Mouse (Mus musculus) lung, embryonic 14.5 days (tissue): ENCODE measurements at regions not wholly inside any gene's neighbourhood (a gene's known extent, or its start where the extent isn't known, plus 50 kb on each side); places are given as distances from the start of the nearest gene placed in this dataset.
"Not testable (repeated sequence)": the region's sequence is repeated elsewhere in the genome, so short reads cannot be mapped to it uniquely, and the experiment has no call there.

Source experiments
- ATAC-seq: fragments of 200-750 bp; cut with Nextera tagmentation; 2 replicates; pipeline ENCODE4 v1.8.0; 2017; ENCODE audit warnings: mild to moderate bottlenecking, moderate TSS enrichment, moderate library complexity; ENCODE audit not compliant: insufficient read depth
- DNase-seq: peaks from one replicate; pipeline ENCODE4 v3.0.0-alpha.2; 2015
- H3K27ac ChIP-seq: fragments of 300-500 bp; sonication (generic); 2 replicates; pipeline ENCODE4 v1.5.1; 2014; ENCODE audit warnings: low read depth, mild to moderate bottlenecking, moderate library complexity
- H3K27me3 ChIP-seq: fragments of 300-500 bp; sonication (generic); 2 replicates; pipeline ENCODE4 v1.6.1; 2014; ENCODE audit warnings: low read length, control low read depth; ENCODE audit not compliant: insufficient read depth
- H3K36me3 ChIP-seq: fragments of 300-500 bp; sonication (generic); 2 replicates; pipeline ENCODE4 v1.6.1; 2014; ENCODE audit warnings: control low read depth; ENCODE audit not compliant: insufficient read depth
- H3K4me1 ChIP-seq: fragments of 300-500 bp; sonication (generic); 2 replicates; pipeline ENCODE4 v1.6.1; 2014; ENCODE audit warnings: antibody characterized with exemption, control low read depth; ENCODE audit not compliant: insufficient read depth
- H3K4me2 ChIP-seq: fragments of 300-500 bp; sonication (generic); 2 replicates; pipeline ENCODE4 v1.6.1; 2014; ENCODE audit warnings: mild to moderate bottlenecking
- H3K4me3 ChIP-seq: fragments of 300-500 bp; sonication (generic); 2 replicates; pipeline ENCODE4 v1.5.1; 2014; ENCODE audit warnings: low read depth, low read length
- H3K9ac ChIP-seq: fragments of 300-500 bp; sonication (generic); 2 replicates; pipeline ENCODE4 v1.6.1; 2014
- H3K9me3 ChIP-seq: fragments of 300-500 bp; sonication (generic); 2 replicates; pipeline ENCODE4 v1.6.1; 2016; ENCODE audit warnings: low read depth, low read length, control low read depth
- CTCF ChIP-seq: IDR thresholded peaks from 2 replicates; pipeline ENCODE4 v1.5.1; 2016; ENCODE audit warnings: antibody characterized with exemption, low read depth
- WGBS: fragments of 180-500 bp; shearing (Covaris S2); extraction: QIAGEN DNeasy Blood & Tissue Kit; methylation state at CpG from one replicate; pipeline ENCODE4 v1.1.7; 2014; 5-methylcytosine and 5-hydroxymethylcytosine counted together

- Histone ChIP-seq H3K4me1 (no peaks in the 10 kb centered on the region), H3K4me2 (no peak overlapping the region), H3K36me3 (no peaks in the 10 kb centered on the region), H3K4me3 (no peak overlapping the region), H3K27ac (no peak overlapping the region), H3K9me3 (no peaks in the 10 kb centered on the region), H3K27me3 (no peaks in the 10 kb centered on the region), H3K9ac (no peak overlapping the region)
- 92% methylated on average over 4 of the region's 4 CpGs for WGBS
- ATAC-seq (no peak), DNase-seq (no peak)
- no peak for TF ChIP-seq CTCF
These were observed 50.7 kb upstream of the Jade1 start for GRCm38 (mm10) chr3:41504867-41505266.

- no peak overlapping the region for H3K27ac ChIP-seq
- no peaks in the 10 kb centered on the region for H3K27me3 ChIP-seq
- ATAC-seq (no peak), DNase-seq (no peak)
- 78% methylated on average over 3 of the region's 3 CpGs for WGBS
- no peaks in the 10 kb centered on the region for H3K36me3 ChIP-seq
- no peak overlapping the region for H3K4me2 ChIP-seq
- TF ChIP-seq CTCF: no peak
- 0 out of 2 replicates have a peak, but pooled peaks cover 7% of the 10 kb centered on the region for H3K4me1 ChIP-seq
- no peak overlapping the region for H3K9ac ChIP-seq
- no peak overlapping the region for H3K4me3 ChIP-seq
- no peaks in the 10 kb centered on the region for H3K9me3 ChIP-seq
These were observed 53.4 kb upstream of the Jade1 start for GRCm38 (mm10) chr3:41502161-41502560.

GRCm38 (mm10) chr3:41501639-41502038 lies 53.9 kb upstream of the Jade1 start:
- not testable (repeated sequence) for H3K4me1 ChIP-seq, H3K36me3 ChIP-seq, H3K4me3 ChIP-seq, H3K27ac ChIP-seq, H3K9ac ChIP-seq, DNase-seq, ATAC-seq, H3K9me3 ChIP-seq, H3K4me2 ChIP-seq, H3K27me3 ChIP-seq
- 44% methylated on average over 6 of the region's 6 CpGs for WGBS

GRCm38 (mm10) chr3:41501124-41501523 lies 54.4 kb upstream of the Jade1 start:
- H3K4me3 ChIP-seq: no peak overlapping the region
- H3K27ac ChIP-seq: no peak overlapping the region
- H3K9ac ChIP-seq: no peak overlapping the region
- H3K36me3 ChIP-seq: no peaks in the 10 kb centered on the region
- WGBS: 68% methylated on average over 6 of the region's 6 CpGs
- ATAC-seq: no peak
- no peak overlapping the region for H3K4me2 ChIP-seq
- H3K27me3 ChIP-seq: no peaks in the 10 kb centered on the region
- H3K9me3 ChIP-seq: no peaks in the 10 kb centered on the region
- H3K4me1 ChIP-seq: 0 out of 2 replicates have a peak, but pooled peaks cover 7% of the 10 kb centered on the region
- TF ChIP-seq CTCF: no peak
- DNase-seq: no peak

- H3K27ac ChIP-seq: no peak overlapping the region
- no peak for TF ChIP-seq CTCF
- no peak overlapping the region for H3K4me3 ChIP-seq
- DNase-seq: no peak
- 0 out of 2 replicates have a peak, but pooled peaks cover 7% of the 10 kb centered on the region for H3K4me1 ChIP-seq
- ATAC-seq: no peak
- H3K9me3 ChIP-seq: no peaks in the 10 kb centered on the region
- no peaks in the 10 kb centered on the region for H3K36me3 ChIP-seq
- no peak overlapping the region for H3K9ac ChIP-seq
- no peaks in the 10 kb centered on the region for H3K27me3 ChIP-seq
- WGBS: 93% methylated on average over 2 of the region's 2 CpGs
- no peak overlapping the region for H3K4me2 ChIP-seq
These were observed 55.9 kb upstream of the Jade1 start for GRCm38 (mm10) chr3:41499680-41500079.

- 52% methylated on average over 7 of the region's 7 CpGs for WGBS
- Histone ChIP-seq H3K36me3 (no peaks in the 10 kb centered on the region), H3K4me2 (no peak overlapping the region), H3K27ac (no peak overlapping the region), H3K4me3 (no peak overlapping the region), H3K9ac (no peak overlapping the region), H3K9me3 (no peaks in the 10 kb centered on the region), H3K4me1 (0 out of 2 replicates have a peak, but pooled peaks cover 7% of the 10 kb centered on the region), H3K27me3 (no peaks in the 10 kb centered on the region)
- DNase-seq (peak; percentile 62), ATAC-seq (peak; percentile 54; the same call in 1 of the 2 replicates)
- no peak for TF ChIP-seq CTCF
These were observed 56.7 kb upstream of the Jade1 start for GRCm38 (mm10) chr3:41498791-41499190.

- H3K27ac ChIP-seq: no peak overlapping the region
- no peak overlapping the region for H3K4me2 ChIP-seq
- no peak for DNase-seq
- no peak overlapping the region for H3K9ac ChIP-seq
- 63% methylated on average over 7 of the region's 8 CpGs for WGBS
- TF ChIP-seq CTCF: no peak
- 0 out of 2 replicates have a peak, but pooled peaks cover 7% of the 10 kb centered on the region for H3K4me1 ChIP-seq
- no peak overlapping the region for H3K4me3 ChIP-seq
- H3K9me3 ChIP-seq: no peaks in the 10 kb centered on the region
- no peaks in the 10 kb centered on the region for H3K27me3 ChIP-seq
- no peak for ATAC-seq
- no peaks in the 10 kb centered on the region for H3K36me3 ChIP-seq
These were observed 57.8 kb upstream of the Jade1 start for GRCm38 (mm10) chr3:41497771-41498170.
